Mouse (Mus musculus) kidney, adult 2 months (tissue): ENCODE data around the gene Emg1. TPM values are rescaled to one million over a fixed set of nuclear protein-coding genes. Genes with fewer than 3 reads are reported as not detected.

Experiments
- DNase-seq: peaks from one replicate; pipeline ENCODE4 v3.0.0; 2021
- H3K27ac ChIP-seq: fragments of 200-500 bp; 2 replicates; pipeline ENCODE4 v1.5.1; 2012; ENCODE audit warnings: low read depth, low read length, control low read depth, inconsistent platforms; ENCODE audit not compliant: insufficient read depth
- H3K27me3 ChIP-seq: fragments of 200-500 bp; replicated peaks from 2 replicates; pipeline ENCODE4 v1.6.1; 2012; ENCODE audit warnings: mild to moderate bottlenecking, moderate library complexity, low read length, inconsistent platforms; ENCODE audit not compliant: control insufficient read depth, insufficient read depth
- H3K36me3 ChIP-seq: fragments of 200-500 bp; 2 replicates; pipeline ENCODE4 v1.6.1; 2012; ENCODE audit warnings: mild to moderate bottlenecking, moderate library complexity, low read length, inconsistent platforms; ENCODE audit not compliant: control insufficient read depth, insufficient read depth
- H3K4me1 ChIP-seq: fragments of 200-500 bp; 2 replicates; pipeline ENCODE4 v1.6.1; 2011; ENCODE audit warnings: low read length; ENCODE audit not compliant: control insufficient read depth, insufficient read depth
- H3K4me3 ChIP-seq: fragments of 200-500 bp; 2 replicates; pipeline ENCODE4 v1.5.1; 2011; ENCODE audit warnings: mild to moderate bottlenecking, low read depth, low read length, control low read depth; ENCODE audit not compliant: insufficient read depth
- CTCF ChIP-seq: fragments of 200-500 bp; conservative IDR thresholded peaks from 2 replicates; pipeline ENCODE4 v1.5.1; 2011; ENCODE audit warnings: low read depth, mild to moderate bottlenecking, control low read depth, low read length, moderate library complexity, mixed read lengths; ENCODE audit not compliant: insufficient read depth, insufficient read length
- POLR2A ChIP-seq: fragments of 200-500 bp; IDR thresholded peaks from one replicate; pipeline ENCODE4 v1.6.1; 2011; ENCODE audit warnings: low read depth, low read length, control low read depth
- WGBS: fragments of 180-500 bp; shearing (Covaris S2); methylation state at CpG from one replicate; pipeline ENCODE4 v1.1.7; 2018; 5-methylcytosine and 5-hydroxymethylcytosine counted together
- polyA plus RNA-seq: library from polyadenylated mRNA; depleted of rRNA; stranded (reverse); fragments of >200 nt; gene quantifications from 2 replicates; pipeline ENCODE4 v1.2.3, GENCODE M21; 2012

The Emg1 gene
- polyA plus RNA-seq, 1 experiment = 67.4 TPM

DNA sequence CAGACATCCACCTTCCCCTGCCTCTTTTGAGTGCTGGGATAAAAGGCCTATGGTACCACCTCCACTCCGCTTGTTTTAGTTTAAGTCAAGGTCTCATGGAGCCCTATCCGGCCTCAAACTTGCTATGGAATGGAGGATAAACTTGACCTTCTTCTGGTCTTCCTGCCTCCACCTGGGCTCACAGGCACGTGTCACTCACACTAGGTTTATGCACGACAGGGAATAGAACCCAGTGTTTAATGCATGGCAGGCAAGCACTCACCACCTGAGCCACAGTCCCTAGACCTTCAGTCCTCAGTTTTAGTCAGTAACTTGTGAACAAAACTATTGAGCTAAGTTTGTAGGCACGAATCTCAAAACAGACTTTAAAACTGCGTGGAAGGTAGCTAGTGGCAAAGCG is 19.1 kb upstream of the Emg1 start:
- DNase-seq = no peak
- no peaks in the 10 kb centered on the region for H3K27me3 ChIP-seq
- 85% methylated on average over 7 of the region's 7 CpGs for WGBS
- H3K36me3 ChIP-seq = no peaks in the 10 kb centered on the region
- no peaks in the 10 kb centered on the region for H3K4me1 ChIP-seq
- H3K27ac ChIP-seq = no peak overlapping the region
- no peak overlapping the region for H3K4me3 ChIP-seq
- TF ChIP-seq CTCF = no peak
- no peak for TF ChIP-seq POLR2A

DNA sequence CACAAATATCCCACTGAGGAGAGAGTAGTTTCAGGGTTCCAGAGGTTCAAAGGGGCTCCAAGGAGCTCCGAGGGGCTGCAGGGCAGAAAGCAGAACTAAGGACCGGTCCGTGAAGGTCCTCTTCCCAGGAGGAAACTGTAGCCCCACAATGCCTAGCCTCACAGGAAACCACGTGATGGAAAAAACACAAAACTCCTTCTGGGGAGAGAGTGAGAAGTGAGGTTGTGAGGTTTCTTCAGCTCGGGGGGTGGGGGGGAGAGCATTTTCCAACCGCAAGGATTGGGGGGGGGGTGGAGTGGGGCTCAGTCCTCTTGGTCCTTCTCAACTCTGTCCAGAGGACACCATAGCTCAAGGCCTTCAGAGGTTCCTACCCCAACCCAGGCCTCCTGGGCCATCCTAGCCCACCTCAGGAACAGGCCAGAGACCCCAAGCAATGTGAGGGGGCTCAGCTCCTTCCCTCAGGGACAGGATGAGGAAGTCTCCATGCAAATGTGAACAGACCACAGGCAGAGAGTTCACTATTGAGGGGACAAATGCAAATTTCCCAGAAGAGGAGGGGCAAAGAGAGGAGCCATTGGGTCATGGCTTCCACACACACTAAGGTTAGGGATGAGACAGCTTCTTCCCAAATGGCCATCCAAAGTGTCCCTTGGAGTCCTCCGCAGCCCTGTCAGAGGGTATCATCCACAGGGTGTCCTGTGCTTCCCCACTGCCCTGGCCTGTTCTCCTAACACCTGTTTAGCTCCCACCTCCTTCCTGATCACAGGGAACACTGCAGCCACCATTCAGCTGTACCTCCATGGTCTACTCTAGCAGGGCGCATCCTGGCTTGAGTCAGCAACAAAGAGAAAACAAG is 18.1 kb upstream of the Emg1 start:
- H3K4me1 ChIP-seq = no peaks in the 10 kb centered on the region
- H3K27ac ChIP-seq = no peak overlapping the region
- WGBS = 78% methylated on average over 8 of the region's 8 CpGs
- TF ChIP-seq CTCF (no peak), POLR2A (no peak)
- no peaks in the 10 kb centered on the region for H3K27me3 ChIP-seq
- H3K36me3 ChIP-seq = no peaks in the 10 kb centered on the region
- no peak for DNase-seq
- no peak overlapping the region for H3K4me3 ChIP-seq

DNA sequence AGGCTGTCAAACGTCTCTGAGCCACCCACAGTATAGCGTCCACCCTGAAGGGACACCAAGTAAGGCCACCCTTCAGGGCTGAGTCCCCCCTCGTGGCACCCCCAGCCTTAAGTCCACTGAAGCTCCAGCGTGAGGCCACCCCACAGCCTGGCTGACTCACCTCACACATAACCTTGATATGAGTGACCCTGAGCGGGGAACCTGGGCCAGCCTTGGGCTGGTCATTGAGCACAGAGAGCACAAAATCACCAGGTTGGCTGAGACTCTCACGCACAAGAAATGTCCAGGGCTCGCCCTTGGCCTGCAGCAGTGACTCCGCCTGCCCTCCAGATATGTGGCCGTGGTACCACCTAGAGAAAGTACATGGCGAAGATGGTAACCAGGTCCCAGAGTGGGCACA is 16.6 kb upstream of the Emg1 start:
- Histone ChIP-seq H3K4me3 (no peak overlapping the region), H3K36me3 (no peaks in the 10 kb centered on the region), H3K27me3 (no peaks in the 10 kb centered on the region), H3K27ac (no peak overlapping the region), H3K4me1 (no peaks in the 10 kb centered on the region)
- WGBS = 92% methylated on average over 10 of the region's 10 CpGs
- no peak for DNase-seq
- no peak for TF ChIP-seq POLR2A
- TF ChIP-seq CTCF = no peak

DNA sequence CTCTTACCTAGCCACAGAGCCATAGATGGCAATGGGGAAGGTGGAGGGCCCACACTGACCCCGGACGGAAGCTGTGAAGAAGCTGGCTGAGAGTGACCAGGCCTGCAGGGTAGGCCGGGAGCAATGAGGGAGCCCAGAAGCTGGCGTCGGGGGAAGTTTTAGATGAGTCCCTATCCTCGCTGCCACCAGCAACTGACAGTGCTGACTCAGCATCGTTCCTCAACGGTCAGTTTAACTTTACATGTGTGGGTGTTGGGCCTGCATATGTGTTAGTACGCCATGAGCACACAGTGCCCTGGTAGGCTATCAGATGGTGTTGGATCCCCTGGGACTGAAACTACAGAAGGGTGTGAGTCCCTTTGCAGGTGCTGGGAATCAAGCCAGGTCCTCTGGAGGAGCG is 12.5 kb upstream of the Emg1 start:
- 88% methylated on average over 10 of the region's 10 CpGs for WGBS
- Histone ChIP-seq H3K27me3 (no peaks in the 10 kb centered on the region), H3K36me3 (no peaks in the 10 kb centered on the region), H3K4me1 (no peaks in the 10 kb centered on the region), H3K27ac (no peak overlapping the region), H3K4me3 (no peak overlapping the region)
- DNase-seq = no peak
- TF ChIP-seq POLR2A (no peak), CTCF (no peak)

DNA sequence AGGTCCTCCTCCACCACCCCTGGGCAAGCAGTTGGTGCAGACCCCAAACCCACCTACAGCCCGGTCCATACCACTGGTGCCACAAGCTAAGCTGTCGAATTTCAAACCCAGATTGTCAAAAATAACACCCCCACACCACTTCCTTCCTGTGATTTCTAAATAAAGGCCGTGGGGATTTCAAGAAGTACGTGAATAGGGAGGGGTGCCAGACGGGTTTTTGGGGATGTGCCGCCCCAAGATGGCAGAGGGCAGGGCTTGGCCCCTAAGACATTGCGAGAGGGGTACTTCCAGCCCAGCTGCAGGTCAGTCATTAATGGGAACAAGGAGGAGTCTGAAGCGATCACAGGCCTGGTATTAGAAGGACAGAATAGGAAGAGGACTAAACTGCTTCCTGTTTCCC is 11.6 kb upstream of the Emg1 start:
- Histone ChIP-seq H3K27me3 (no peaks in the 10 kb centered on the region), H3K36me3 (no peaks in the 10 kb centered on the region), H3K27ac (no peak overlapping the region), H3K4me1 (no peaks in the 10 kb centered on the region), H3K4me3 (no peak overlapping the region)
- WGBS = 77% methylated on average over 8 of the region's 8 CpGs
- DNase-seq = no peak
- TF ChIP-seq POLR2A (no peak), CTCF (no peak)

DNA sequence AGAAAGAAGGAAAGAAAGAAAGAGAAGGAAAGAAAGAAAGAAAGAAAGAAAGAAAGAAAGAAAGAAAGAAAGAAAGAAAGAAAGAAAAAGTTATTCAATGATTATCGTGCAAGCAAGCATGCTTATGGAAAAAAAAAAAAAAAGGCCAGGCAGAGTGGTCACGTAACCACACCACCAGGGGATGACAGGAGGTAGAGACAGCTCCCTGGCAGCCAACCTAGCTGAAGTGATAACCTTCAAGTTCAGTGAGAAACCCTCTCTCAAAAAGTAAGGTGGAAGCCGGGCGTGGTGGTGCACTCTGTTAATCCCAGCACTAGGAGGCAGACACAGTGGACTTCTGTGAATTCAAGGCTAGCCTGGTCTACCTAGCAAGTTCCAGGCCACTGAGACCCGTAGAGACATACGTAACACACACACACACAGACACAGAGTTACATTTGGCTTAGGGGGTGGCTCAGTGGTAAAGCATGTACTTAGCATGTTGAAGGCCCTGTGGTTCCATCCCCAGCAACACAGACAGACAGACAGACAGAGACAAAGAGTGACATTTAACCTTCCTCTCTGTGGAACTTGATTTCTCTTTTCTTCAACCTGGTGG is 11.0 kb upstream of the Emg1 start:
- no peak overlapping the region for H3K27ac ChIP-seq
- no peaks in the 10 kb centered on the region for H3K27me3 ChIP-seq
- 88% methylated on average over 6 of the region's 6 CpGs for WGBS
- H3K4me3 ChIP-seq = no peak overlapping the region
- H3K4me1 ChIP-seq = no peaks in the 10 kb centered on the region
- TF ChIP-seq CTCF (no peak), POLR2A (no peak)
- H3K36me3 ChIP-seq = no peaks in the 10 kb centered on the region
- no peak for DNase-seq

DNA sequence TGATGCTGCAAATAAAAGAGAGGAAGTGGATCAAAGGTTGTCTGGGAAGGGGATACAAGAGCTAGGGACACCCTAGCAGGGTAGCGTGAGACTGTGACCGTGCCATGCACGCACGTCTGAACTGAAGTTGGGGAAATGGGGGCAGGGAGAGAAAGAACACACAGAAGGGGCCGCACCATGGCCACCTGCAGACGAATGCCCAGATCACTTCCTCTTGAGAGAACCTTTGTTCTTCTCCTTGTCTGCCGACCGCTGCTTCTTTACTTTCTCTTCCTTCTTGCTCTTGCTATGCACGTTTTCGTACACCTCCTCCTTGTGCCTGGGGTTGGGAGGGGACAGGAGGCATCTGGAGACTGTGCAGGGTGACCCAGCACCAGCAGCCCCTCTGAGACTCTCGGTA is 8.9 kb upstream of the Emg1 start:
- Histone ChIP-seq H3K4me3 (no peak overlapping the region), H3K4me1 (no peaks in the 10 kb centered on the region), H3K27me3 (no peaks in the 10 kb centered on the region), H3K27ac (no peak overlapping the region), H3K36me3 (no peaks in the 10 kb centered on the region)
- whole genome bisulfite sequencing = 70% methylated on average over 11 of the region's 11 CpGs
- TF ChIP-seq CTCF (no peak), POLR2A (no peak)
- no peak for DNase-seq
